Mouse (Mus musculus) embryo, embryonic 11 days (tissue): ENCODE measurements around the gene Riiad1.

ENCODE experiments used
- DNase-seq: peaks from one replicate; pipeline ENCODE4 v3.0.0-alpha.2; 2015

Gene Riiad1

GRCm38 (mm10) chr3:94480291-94480884, at the start of gene Riiad1:
TSS of gene Riiad1 (minus strand) at chr3:94480341.
- DNase-seq, result peak; percentile 36

- DNase-seq, result no peak
Observed at GRCm38 (mm10) chr3:94526731-94527130, 46.6 kb upstream of the Riiad1 start.

- peak; percentile 15 for DNase-seq
Observed at GRCm38 (mm10) chr3:94506664-94507063, 26.5 kb upstream of the Riiad1 start.

- peak; percentile 47 for DNase-seq
Observed at GRCm38 (mm10) chr3:94502243-94502642, 22.1 kb upstream of the Riiad1 start.

GRCm38 (mm10) chr3:94497162-94497561, 17.0 kb upstream of the Riiad1 start:
- no peak for DNase-seq

- no peak for DNase-seq
Observed at GRCm38 (mm10) chr3:94487581-94487980, 7.4 kb upstream of the Riiad1 start.

- no peak for DNase-seq
Observed at GRCm38 (mm10) chr3:94485922-94486321, 5.8 kb upstream of the Riiad1 start.

GRCm38 (mm10) chr3:94483790-94484439, 3.8 kb upstream of the Riiad1 start:
- peak; percentile 94 for DNase-seq

GRCm38 (mm10) chr3:94482764-94483385, 2.7 kb upstream of the Riiad1 start:
- DNase-seq, result no peak

- DNase-seq, result no peak
Observed at GRCm38 (mm10) chr3:94481429-94481828, 1.3 kb upstream of the Riiad1 start.

GRCm38 (mm10) chr3:94479564-94479963, 577 bp downstream of the Riiad1 start:
- peak; percentile 65 for DNase-seq

GRCm38 (mm10) chr3:94478591-94479169, 1.5 kb downstream of the Riiad1 start:
- peak; percentile 35 for DNase-seq

GRCm38 (mm10) chr3:94477981-94478422, 2.1 kb downstream of the Riiad1 start, which contains the start of gene Celf3:
TSS of gene Celf3 (plus strand) at chr3:94478295.
- peak; percentile 76 for DNase-seq

- no peak for DNase-seq
Observed at GRCm38 (mm10) chr3:94477444-94477843, 2.7 kb downstream of the Riiad1 start.

GRCm38 (mm10) chr3:94476301-94477035, 3.7 kb downstream of the Riiad1 start:
- DNase-seq, result peak; percentile 42

- DNase-seq, result no peak
Observed at GRCm38 (mm10) chr3:94473567-94474232, 6.4 kb downstream of the Riiad1 start.

- no peak for DNase-seq
Observed at GRCm38 (mm10) chr3:94473115-94473505, 7.0 kb downstream of the Riiad1 start.

- DNase-seq, result peak; percentile 85
Observed at GRCm38 (mm10) chr3:94472447-94473114, 7.6 kb downstream of the Riiad1 start.

- DNase-seq, result no peak
Observed at GRCm38 (mm10) chr3:94468931-94469330, 11.2 kb downstream of the Riiad1 start.

GRCm38 (mm10) chr3:94465632-94466430, 14.3 kb downstream of the Riiad1 start:
- DNase-seq, result no peak
